Mouse (Mus musculus) embryonic facial prominence, embryonic 14.5 days (tissue): ENCODE measurements around the gene Galnt12. TPM values are rescaled to one million over a fixed set of nuclear protein-coding genes. Genes with fewer than 3 reads are reported as not detected.

Source experiments
- ATAC-seq: fragments of 200-750 bp; cut with Nextera tagmentation; 2 replicates; pipeline ENCODE4 v1.8.0; 2017; ENCODE audit warnings: low read depth, moderate number of reproducible peaks, moderate TSS enrichment
- DNase-seq: peaks from one replicate; pipeline ENCODE4 v3.0.0-alpha.2; 2015; ENCODE audit warnings: low spot score
- H3K27ac ChIP-seq: fragments of 300-500 bp; sonication (generic); replicated peaks from 2 replicates; pipeline ENCODE4 v1.5.1; 2014; ENCODE audit warnings: low read depth, mild to moderate bottlenecking, low read length, moderate library complexity
- H3K27me3 ChIP-seq: fragments of 300-500 bp; sonication (generic); replicated peaks from 2 replicates; pipeline ENCODE4 v1.6.1; 2014; ENCODE audit warnings: low read length; ENCODE audit not compliant: control insufficient read depth, insufficient read depth
- H3K36me3 ChIP-seq: fragments of 300-500 bp; sonication (generic); 2 replicates; pipeline ENCODE4 v1.6.1; 2014; ENCODE audit warnings: low read length, mixed read lengths; ENCODE audit not compliant: control insufficient read depth, insufficient read depth
- H3K4me1 ChIP-seq: fragments of 300-500 bp; sonication (generic); 2 replicates; pipeline ENCODE4 v1.6.1; 2014; ENCODE audit warnings: antibody characterized with exemption, low read length; ENCODE audit not compliant: control insufficient read depth, insufficient read depth
- H3K4me2 ChIP-seq: fragments of 300-500 bp; sonication (generic); 2 replicates; pipeline ENCODE4 v1.6.1; 2014; ENCODE audit warnings: low read depth, mild to moderate bottlenecking, low read length, moderate library complexity, mixed read lengths
- H3K4me3 ChIP-seq: fragments of 300-500 bp; sonication (generic); 2 replicates; pipeline ENCODE4 v1.5.1; 2014; ENCODE audit warnings: low read depth, mild to moderate bottlenecking, low read length
- H3K9ac ChIP-seq: fragments of 300-500 bp; sonication (generic); 2 replicates; pipeline ENCODE4 v1.6.1; 2014; ENCODE audit warnings: low read depth, mild to moderate bottlenecking, low read length, moderate library complexity, mixed read lengths
- H3K9me3 ChIP-seq: fragments of 300-500 bp; sonication (generic); 2 replicates; pipeline ENCODE4 v1.6.1; 2016; ENCODE audit warnings: low read length; ENCODE audit not compliant: control insufficient read depth
- WGBS: fragments of 180-500 bp; shearing (Covaris S2); extraction: QIAGEN DNeasy Blood & Tissue Kit; methylation state at CpG from one replicate; pipeline ENCODE4 v1.1.7; 2014; 5-methylcytosine and 5-hydroxymethylcytosine counted together
- polyA plus RNA-seq: library from polyadenylated mRNA; unstranded; fragments of >200 nt; fragmentation: Nextera tagmentation; extraction: Ambion mirVana; gene quantifications from 2 replicates; pipeline ENCODE4 v1.2.1, GENCODE M21; 2014

Gene Galnt12
- polyA plus RNA-seq, 1 experiment from 2014 or later: 4.5 TPM

- no peaks in the 10 kb centered on the region for H3K36me3 ChIP-seq
- peaks cover 10% of the 10 kb centered on the region for H3K9me3 ChIP-seq
- H3K9ac ChIP-seq: no peak overlapping the region
- H3K4me1 ChIP-seq: no peaks in the 10 kb centered on the region
- no peak overlapping the region for H3K27ac ChIP-seq
- WGBS: 72% methylated on average over 9 of the region's 9 CpGs
- H3K4me3 ChIP-seq: no peak overlapping the region
- H3K4me2 ChIP-seq: no peak overlapping the region
- no peak for DNase-seq
- ATAC-seq: peak; percentile 50; the same call in 1 of the 2 replicates
- H3K27me3 ChIP-seq: no peaks in the 10 kb centered on the region
Measured at GRCm38 (mm10) chr4:47124140-47124711, 32.5 kb downstream of the Galnt12 start.

- DNase-seq: no peak
- ATAC-seq: no peak
- H3K9me3 ChIP-seq: peaks cover 10% of the 10 kb centered on the region
- no peak overlapping the region for H3K4me3 ChIP-seq
- H3K27me3 ChIP-seq: no peaks in the 10 kb centered on the region
- no peak overlapping the region for H3K4me2 ChIP-seq
- no peak overlapping the region for H3K9ac ChIP-seq
- no peaks in the 10 kb centered on the region for H3K4me1 ChIP-seq
- H3K36me3 ChIP-seq: no peaks in the 10 kb centered on the region
- WGBS: 79% methylated on average over 7 of the region's 7 CpGs
- no peak overlapping the region for H3K27ac ChIP-seq
Measured at GRCm38 (mm10) chr4:47128515-47128914, 36.8 kb downstream of the Galnt12 start.

GRCm38 (mm10) chr4:47129572-47129971 lies 37.9 kb downstream of the Galnt12 start:
- Histone ChIP-seq H3K27me3 (no peaks in the 10 kb centered on the region), H3K4me1 (no peaks in the 10 kb centered on the region), H3K4me2 (no peak overlapping the region), H3K4me3 (no peak overlapping the region), H3K9ac (no peak overlapping the region), H3K27ac (no peak overlapping the region), H3K9me3 (peaks cover 10% of the 10 kb centered on the region), H3K36me3 (no peaks in the 10 kb centered on the region)
- ATAC-seq: no peak
- no peak for DNase-seq
- 46% methylated on average over 4 of the region's 4 CpGs for WGBS

GRCm38 (mm10) chr4:47130111-47131050 lies 38.7 kb downstream of the Galnt12 start:
- Histone ChIP-seq H3K9me3 (peaks cover 10% of the 10 kb centered on the region), H3K27ac (no peak overlapping the region), H3K4me1 (no peaks in the 10 kb centered on the region), H3K9ac (no peak overlapping the region), H3K36me3 (no peaks in the 10 kb centered on the region), H3K4me2 (no peak overlapping the region), H3K4me3 (no peak overlapping the region), H3K27me3 (no peaks in the 10 kb centered on the region)
- DNase-seq (no peak), ATAC-seq (no peak)
- WGBS: 81% methylated on average over 8 of the region's 8 CpGs

DNA sequence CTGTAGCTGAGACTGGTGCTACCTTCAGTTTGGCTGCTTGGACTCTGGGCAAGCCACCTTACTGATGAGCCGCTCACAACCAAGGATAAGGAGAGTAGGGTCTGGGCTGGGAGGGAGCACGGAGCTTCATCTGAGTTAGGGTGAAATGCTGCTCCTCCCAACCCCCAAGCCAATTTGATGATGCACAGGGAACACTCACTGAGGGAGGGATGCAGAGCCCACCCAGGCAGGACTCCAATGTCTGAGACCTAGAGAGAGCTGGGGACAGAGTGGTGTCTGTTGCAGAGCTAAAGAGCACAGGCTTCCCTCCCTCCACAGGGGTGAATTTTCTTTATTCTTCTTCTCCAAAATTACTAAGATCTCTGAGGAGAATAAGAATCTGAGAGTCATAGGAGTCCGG lies 40.2 kb downstream of the Galnt12 start:
- H3K4me2 ChIP-seq: no peak overlapping the region
- ATAC-seq (no peak), DNase-seq (no peak)
- H3K9me3 ChIP-seq: peaks cover 3% of the 10 kb centered on the region
- no peak overlapping the region for H3K4me3 ChIP-seq
- 70% methylated on average over 3 of the region's 3 CpGs for WGBS
- no peak overlapping the region for H3K9ac ChIP-seq
- H3K4me1 ChIP-seq: no peaks in the 10 kb centered on the region
- H3K36me3 ChIP-seq: no peaks in the 10 kb centered on the region
- no peak overlapping the region for H3K27ac ChIP-seq
- H3K27me3 ChIP-seq: no peaks in the 10 kb centered on the region

GRCm38 (mm10) chr4:47132413-47132812 lies 40.7 kb downstream of the Galnt12 start:
- Histone ChIP-seq H3K4me3 (no peak overlapping the region), H3K27me3 (no peaks in the 10 kb centered on the region), H3K4me2 (no peak overlapping the region), H3K27ac (no peak overlapping the region), H3K36me3 (no peaks in the 10 kb centered on the region), H3K4me1 (no peaks in the 10 kb centered on the region), H3K9ac (no peak overlapping the region), H3K9me3 (no peaks in the 10 kb centered on the region)
- DNase-seq (peak; percentile 30), ATAC-seq (no peak)
- 44% methylated on average over 3 of the region's 3 CpGs for WGBS

GRCm38 (mm10) chr4:47136699-47137101 lies 45.0 kb downstream of the Galnt12 start:
- 72% methylated on average over 8 of the region's 8 CpGs for WGBS
- Histone ChIP-seq H3K27me3 (no peaks in the 10 kb centered on the region), H3K4me1 (0 out of 2 replicates have a peak, but pooled peaks cover 5% of the 10 kb centered on the region), H3K27ac (no peak overlapping the region), H3K36me3 (no peaks in the 10 kb centered on the region), H3K4me3 (no peak overlapping the region), H3K9me3 (no peaks in the 10 kb centered on the region), H3K4me2 (no peak overlapping the region), H3K9ac (no peak overlapping the region)
- ATAC-seq: no peak
- DNase-seq: peak; percentile 26

DNA sequence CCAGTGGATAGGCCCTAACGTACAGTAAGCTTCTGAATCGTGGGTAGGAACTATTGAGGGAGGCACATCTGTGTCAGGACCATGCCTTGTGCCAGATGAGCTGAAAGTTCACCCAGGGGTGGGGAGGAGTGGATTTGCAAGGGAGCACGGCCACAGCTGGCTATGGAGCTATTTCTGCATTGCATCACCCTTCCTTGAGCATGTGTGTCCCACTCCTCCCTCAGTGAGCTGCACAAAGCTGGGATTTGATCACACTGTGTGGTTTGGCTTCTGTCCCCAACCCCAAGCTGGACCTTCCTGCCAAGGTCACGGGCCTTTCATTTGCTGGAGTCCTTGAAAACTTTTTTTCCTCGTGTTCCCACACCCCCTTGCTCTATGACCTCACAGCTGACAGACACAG lies 45.8 kb downstream of the Galnt12 start:
- no peaks in the 10 kb centered on the region for H3K9me3 ChIP-seq
- 62% methylated on average over 5 of the region's 5 CpGs for WGBS
- no peak overlapping the region for H3K27ac ChIP-seq
- H3K4me2 ChIP-seq: no peak overlapping the region
- no peaks in the 10 kb centered on the region for H3K27me3 ChIP-seq
- H3K36me3 ChIP-seq: no peaks in the 10 kb centered on the region
- DNase-seq (no peak), ATAC-seq (no peak)
- H3K4me3 ChIP-seq: no peak overlapping the region
- H3K9ac ChIP-seq: no peak overlapping the region
- 0 out of 2 replicates have a peak, but pooled peaks cover 5% of the 10 kb centered on the region for H3K4me1 ChIP-seq
